Mouse (Mus musculus): ENCODE measurements around the gene Retnla.
"Not testable (repeated sequence)": the region's sequence is repeated elsewhere in the genome, so short reads cannot be mapped to it uniquely, and the experiment has no call there.

Retnla gene

DNA sequence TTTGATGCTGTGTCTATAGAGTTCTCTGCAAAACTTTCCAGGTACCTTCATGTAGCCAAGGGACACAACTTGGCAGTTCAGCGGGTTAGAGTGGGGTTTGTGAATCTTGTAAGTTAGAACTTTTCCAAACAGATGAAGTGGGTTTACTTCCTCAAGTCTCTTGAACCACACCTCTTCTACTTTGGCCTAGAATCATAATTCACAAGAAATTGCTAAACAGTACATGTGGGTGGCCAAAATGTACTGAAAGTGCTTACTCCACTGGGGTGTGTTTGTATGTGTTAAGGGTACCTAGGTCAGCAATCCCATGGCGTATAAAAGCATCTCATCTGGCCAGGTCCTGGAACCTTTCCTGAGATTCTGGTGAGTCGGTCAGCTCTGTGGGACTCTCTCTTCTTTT, at the start of gene Retnla:
Retnla (plus strand) TSS at position 286 of the 400 bp plus-strand sequence.
- DNase-seq (ENCODE audit: extremely low spot score, low spot score) = no peak

DNA sequence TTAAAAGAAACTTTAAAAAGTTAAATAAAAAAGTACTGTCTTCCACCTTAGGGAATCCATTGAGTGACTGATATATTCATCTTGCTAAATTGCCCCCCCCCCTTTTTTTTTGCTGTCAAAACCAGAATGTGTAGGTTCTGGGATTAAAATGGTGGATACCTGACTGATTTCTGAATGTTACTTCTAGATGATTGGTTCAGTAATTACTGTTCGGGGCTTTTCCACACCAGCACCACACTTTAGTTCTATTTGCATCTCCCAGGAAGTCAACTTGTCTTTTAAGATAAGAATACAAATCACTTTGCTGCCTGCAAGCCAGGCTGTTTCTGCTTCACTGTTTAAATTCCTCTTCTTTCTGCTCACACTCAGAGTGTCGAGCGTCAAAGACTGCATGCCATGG, 44.1 kb upstream of the Retnla start:
- DNase-seq (ENCODE audit: extremely low spot score, low spot score) = no peak

DNA sequence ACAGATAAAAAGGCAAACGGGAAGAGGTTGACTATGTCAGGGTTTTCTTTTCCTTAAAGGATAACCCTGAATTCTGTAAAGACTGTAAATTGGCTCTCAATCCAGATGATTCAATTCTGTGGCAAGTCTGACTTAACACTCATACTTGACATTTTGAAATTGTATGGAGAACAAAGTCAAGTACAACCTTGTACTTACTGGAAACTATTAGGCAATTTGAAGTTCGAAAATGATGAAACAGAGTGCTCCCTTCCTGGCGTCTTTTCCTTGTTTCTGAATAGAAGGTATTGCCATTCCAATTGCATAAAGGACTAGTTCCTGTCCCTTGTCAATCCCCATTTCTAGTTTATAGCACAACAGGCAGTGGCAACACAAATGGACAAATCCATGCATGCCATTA, 42.9 kb upstream of the Retnla start:
- DNase-seq (ENCODE audit: extremely low spot score, low spot score) = no peak

DNA sequence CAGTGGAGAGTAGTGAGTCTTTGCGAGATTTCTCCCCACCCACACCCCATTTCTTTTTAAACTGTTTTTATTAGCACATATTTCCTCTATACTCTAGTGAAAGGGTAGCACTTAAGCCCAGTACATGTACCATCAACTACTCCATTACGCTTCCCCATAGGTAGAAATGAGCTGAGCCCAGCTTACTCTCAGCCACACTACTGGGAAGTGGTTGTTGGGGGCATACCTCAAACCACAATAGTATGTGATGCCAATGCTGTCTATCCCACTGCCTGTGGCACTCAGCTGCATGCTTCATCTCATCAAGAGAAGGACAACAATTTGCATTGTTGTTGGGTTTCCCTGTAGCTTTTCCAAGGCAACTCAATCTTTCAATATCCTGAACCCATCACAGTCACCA, 41.4 kb upstream of the Retnla start:
- DNase-seq (ENCODE audit: extremely low spot score, low spot score) = no peak

DNA sequence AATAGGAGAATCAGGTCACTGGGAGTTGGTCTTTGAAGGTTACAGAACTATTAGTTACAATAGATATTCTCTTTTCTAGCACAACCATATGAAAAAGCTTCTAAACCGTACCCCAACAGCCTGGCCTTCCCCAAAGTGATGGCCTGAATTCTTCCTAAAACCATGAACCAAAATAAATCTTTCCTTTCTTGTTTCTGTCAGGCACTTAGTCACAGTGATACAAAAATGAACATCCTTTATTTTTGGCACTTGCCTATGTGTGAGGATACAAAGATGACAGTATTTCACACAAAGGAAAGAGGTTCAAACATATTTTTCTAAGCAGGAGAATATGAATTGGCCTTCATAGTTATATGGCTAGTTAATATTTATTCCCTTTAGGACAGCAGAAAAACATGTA, 36.9 kb upstream of the Retnla start:
- no peak for DNase-seq (ENCODE audit: extremely low spot score, low spot score)

DNA sequence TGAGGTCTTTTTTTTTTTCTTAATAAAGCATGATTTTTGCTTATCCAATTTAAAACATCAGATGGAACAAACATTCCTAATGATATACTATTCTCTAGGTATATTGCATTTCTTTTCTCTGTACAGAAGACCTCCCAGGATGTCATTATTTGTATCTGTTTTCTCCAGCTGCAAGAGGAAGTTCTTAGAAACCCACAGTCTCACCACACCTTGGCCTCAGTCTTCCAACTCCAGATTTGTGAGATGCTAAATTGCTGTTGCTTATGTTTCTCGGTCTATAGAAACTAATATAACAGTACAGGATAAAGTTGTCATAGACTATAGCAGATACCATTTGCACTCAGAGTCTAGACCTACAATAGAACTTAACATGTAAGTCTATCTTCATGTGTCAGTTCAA, 35.8 kb upstream of the Retnla start:
- DNase-seq (ENCODE audit: extremely low spot score, low spot score) = no peak

GRCm38 (mm10) chr16:48809374-48809773, 33.0 kb upstream of the Retnla start:
- no peak for DNase-seq (ENCODE audit: extremely low spot score, low spot score)

DNA sequence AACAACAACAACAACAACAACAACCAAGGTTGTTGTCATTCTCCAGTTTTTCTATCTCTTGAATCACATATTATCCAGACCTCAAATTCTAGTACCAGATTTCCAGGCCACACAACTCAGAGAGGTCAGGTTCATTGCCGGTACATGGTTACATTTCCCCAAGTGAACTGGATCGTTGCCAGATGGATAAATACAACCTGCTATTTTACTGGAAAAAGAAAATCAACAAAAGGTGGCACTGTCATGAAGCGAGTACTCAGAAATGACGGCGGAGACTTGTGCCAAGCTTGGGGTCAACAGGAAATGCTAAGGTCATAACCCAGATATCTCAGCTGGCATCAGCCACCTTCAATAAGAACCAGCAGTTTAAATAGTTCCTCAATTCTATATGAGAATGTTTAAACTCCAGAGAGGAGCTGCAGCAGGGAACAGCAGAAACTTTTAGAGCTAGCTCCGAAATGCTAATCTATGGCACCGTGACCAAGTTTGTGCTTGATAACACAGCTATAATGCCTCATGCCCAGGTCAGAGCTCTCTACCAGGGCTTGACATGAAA, 30.4 kb upstream of the Retnla start:
- no peak for DNase-seq (ENCODE audit: extremely low spot score, low spot score)

- no peak for DNase-seq (ENCODE audit: extremely low spot score, low spot score)
These were observed 25.7 kb upstream of the Retnla start, which contains the start of gene Retnlb for GRCm38 (mm10) chr16:48816695-48817094. Gene Retnlb, plus strand, starts transcription at chr16:48816856.

DNA sequence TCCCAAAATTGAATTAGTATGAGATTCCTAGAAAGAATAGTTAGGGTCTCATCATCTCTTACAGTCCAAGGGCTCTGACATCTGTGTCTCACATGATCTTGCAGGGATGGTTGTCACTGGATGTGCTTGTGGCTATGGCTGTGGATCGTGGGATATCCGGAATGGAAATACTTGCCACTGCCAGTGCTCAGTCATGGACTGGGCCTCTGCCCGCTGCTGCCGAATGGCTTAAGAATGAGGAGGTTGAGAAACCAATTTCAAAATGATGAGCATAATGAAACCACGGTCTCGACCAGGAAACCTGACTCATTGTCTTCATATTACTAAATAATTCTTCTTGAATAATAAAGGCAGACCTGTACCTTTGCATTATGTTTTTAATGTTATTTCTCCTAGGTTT, 23.8 kb upstream of the Retnla start:
- no peak for DNase-seq (ENCODE audit: extremely low spot score, low spot score)

DNA sequence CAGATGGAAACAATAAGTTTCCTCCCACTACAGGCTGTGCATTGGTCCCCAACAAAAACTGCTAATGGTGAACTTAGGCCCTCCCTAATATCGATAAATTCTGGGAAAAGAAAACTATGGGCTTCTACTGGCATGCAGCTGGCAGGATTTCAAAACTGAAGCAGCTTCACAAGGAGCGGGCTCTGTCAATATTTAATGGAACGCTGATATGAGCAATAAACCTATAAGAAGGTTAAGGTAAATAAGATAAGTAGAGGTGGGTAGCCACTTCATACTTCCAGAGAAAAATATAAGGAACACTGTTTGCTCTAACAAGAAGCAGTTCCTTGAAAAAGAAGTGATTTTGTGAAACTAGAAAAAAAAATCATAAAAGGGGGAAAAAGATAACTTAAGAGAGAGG, 15.9 kb upstream of the Retnla start:
- no peak for DNase-seq (ENCODE audit: extremely low spot score, low spot score)

DNA sequence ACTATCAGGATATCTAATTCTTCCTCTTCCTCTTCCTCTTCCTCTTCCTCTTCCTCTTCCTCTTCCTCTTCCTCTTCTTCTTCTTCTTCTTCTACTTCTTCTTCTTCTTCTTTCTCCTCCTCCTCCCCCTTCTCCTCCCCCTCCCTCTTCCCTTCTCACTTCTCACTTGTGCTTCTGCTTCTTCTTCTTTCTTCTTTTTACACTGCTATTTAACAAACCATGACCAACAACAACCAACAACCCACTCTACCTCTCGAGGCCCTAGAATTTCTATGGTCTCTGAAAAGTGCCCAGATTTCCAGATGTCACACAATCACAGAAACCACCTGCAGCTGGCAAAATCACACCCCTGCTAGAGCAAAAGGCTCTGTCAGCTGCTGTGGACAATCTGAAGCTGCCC, 14.7 kb upstream of the Retnla start:
- DNase-seq (ENCODE audit: extremely low spot score, low spot score) = no peak

DNA sequence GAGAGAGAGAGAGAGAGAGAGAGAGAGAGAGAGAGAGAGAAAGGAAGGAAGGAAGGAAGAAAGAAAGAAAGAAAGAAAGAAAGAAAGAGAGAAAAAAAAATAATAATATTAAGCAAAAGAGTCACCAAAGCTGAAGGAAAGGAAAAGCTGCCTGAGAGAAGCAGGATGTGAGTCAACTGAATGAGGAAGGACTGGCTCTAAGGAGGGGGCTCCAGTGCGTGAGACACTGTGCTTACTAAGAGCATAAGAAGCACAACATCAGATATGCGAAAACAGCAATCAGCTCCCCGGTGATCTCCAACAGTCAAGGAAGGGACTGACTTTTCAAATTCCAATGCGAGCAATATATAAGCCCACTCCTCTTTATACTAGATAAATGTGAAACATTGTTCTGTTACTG, 13.3 kb upstream of the Retnla start:
- no peak for DNase-seq (ENCODE audit: extremely low spot score, low spot score)

DNA sequence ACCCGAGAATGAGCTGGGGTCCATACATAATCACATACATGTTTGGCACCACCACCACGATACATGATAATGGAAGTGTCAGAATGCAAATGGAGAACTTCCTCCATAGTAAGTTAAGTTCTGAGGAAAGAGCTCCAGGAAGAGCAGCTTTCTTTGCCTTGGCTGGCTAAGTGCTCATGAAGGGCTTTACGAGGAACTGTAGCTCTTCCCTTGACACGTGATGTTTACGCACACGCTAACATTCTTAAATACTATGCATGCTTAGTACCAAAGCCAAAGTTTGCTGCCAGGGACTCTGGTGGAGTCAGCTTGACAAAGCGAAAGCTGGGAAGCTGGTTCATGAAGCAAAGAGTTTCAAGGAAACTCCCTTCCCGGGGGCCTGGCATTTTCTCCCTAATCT, 10.3 kb upstream of the Retnla start:
- no peak for DNase-seq (ENCODE audit: extremely low spot score, low spot score)

DNA sequence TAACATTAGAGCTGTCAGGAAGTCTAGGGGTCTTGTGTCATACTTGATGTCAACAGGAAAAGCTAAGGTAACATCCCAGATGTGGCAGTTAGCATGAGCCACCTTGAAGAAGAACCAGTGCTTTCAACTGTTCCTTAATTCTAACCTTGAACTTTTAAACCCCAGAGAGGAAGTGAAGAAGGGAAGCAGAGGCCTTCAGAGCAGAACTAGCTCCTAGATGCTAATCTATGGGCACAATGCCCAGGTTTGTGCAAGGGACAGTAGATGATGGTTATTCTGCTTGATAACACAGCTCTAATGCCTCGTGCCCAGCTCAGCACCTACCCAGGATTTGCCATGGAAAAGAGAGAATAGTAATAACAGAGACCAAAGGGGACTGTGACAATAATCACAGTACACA, 8.7 kb upstream of the Retnla start:
- DNase-seq (ENCODE audit: extremely low spot score, low spot score) = not testable (repeated sequence)

- no peak for DNase-seq (ENCODE audit: extremely low spot score, low spot score)
These were observed 1.5 kb downstream of the Retnla start for GRCm38 (mm10) chr16:48843671-48844386.

GRCm38 (mm10) chr16:48865004-48865403, 22.7 kb downstream of the Retnla start:
- DNase-seq (ENCODE audit: extremely low spot score, low spot score) = not testable (repeated sequence)

DNA sequence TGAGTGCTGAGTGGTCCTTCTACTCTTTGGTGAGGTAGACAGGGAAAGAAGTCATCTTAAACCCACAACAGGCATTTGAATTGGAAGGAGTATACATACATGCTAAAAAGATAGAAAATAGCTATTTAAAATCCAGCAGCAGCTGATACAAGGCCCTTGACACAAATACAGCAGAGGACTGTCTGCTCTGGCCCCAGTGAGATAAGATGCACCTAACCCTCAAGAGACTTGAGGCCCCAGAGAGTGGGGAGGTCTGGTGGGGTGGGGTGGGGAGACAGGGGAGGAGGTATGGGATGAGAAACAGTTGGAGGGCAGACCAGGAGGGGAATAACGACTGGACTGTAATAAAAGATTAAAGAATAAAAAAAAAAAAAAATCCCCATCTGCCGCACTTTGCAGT, 25.3 kb downstream of the Retnla start:
- no peak for DNase-seq (ENCODE audit: extremely low spot score, low spot score)

DNA sequence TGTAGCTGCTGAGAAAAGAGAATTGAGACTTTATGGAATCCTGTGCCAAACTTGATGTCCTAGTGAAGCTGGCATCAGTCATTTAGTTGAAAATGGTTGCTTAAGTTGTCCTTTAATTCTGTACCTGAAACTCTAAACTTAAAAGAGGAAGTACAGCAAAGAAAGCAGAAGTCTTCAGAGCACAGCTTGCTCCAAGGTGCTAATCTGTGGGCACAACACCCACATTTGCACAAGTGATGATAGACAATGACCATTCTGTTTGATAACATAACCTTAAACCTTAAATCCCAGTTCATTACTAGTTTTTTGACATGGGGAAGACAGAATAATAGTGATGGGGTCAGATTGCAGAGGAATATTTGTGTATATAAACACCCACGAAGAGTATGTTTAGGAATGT, 26.3 kb downstream of the Retnla start:
- no peak for DNase-seq (ENCODE audit: extremely low spot score, low spot score)

DNA sequence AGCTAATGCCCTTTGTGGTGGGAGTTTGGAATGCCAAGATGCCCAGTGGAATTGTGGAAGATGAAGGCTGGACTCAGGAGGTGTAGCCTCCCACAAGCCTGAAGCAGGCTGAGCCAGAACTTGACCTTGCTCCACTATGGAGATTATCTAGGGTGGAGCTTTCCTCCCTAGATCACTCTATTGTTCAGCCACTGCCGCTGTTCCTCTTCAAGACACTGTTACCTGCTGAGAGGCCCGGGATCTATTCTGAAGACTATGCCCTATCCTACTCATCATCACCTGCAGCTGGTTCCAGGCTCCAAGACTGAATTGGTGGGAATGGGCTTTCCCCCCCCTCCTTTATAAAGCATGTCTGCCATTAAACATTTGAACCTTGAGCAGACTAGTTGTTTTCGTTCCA, 27.3 kb downstream of the Retnla start:
- DNase-seq (ENCODE audit: extremely low spot score, low spot score) = no peak

DNA sequence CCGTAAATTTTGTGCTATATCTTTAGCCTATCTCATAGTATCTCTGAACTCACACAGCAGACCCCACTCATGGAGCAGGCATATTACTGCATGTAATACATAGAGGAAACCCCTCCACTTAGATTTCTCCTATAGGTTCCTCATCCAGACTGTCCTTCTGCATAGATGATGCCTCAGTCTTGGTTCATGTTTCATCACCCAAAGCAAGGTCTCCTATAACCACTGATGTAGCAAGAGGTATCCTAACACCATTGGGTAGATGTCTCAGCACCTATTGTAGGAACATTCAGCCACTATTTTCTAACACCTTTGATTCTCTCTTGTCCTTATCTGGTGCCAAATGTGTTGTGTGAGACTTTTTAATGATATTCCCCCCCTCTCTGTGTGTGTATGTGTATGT, 29.4 kb downstream of the Retnla start:
- no peak for DNase-seq (ENCODE audit: extremely low spot score, low spot score)

DNA sequence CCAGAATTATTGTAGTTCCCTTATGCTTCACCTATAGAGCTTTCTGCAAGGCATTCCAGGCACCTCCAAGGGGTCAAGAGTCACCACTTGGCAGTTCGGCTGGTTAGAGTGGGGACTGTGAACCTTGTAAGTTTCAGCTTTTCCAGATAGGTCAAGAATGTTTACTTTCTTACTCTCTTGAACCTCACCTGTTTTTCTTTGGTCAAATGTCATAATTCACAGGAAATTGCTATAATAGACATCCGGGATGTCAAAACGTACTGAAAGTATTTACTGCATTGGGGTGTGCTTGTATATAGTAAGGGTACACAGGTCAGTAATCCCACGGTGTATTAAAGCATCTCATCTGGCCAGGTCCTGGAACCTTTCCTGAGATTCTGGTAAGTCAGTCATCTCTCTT, 30.0 kb downstream of the Retnla start, which contains the start of gene Retnlg:
Retnlg (plus strand) TSS at position 301 of the 400 bp plus-strand sequence.
- no peak for DNase-seq (ENCODE audit: extremely low spot score, low spot score)

- DNase-seq (ENCODE audit: extremely low spot score, low spot score) = no peak
These were observed 48.4 kb downstream of the Retnla start for GRCm38 (mm10) chr16:48890733-48891132.

All from neural tube, embryonic 10.5 days (tissue).